Mouse (Mus musculus): Measurements from ENCODE around the gene Dnajb6. TPM values are rescaled to one million over a fixed set of nuclear protein-coding genes. Genes with fewer than 3 reads are reported as not detected.

The Dnajb6 gene
- polyA plus RNA-seq, 1 experiment from 2014 or later = 308 TPM

DNA sequence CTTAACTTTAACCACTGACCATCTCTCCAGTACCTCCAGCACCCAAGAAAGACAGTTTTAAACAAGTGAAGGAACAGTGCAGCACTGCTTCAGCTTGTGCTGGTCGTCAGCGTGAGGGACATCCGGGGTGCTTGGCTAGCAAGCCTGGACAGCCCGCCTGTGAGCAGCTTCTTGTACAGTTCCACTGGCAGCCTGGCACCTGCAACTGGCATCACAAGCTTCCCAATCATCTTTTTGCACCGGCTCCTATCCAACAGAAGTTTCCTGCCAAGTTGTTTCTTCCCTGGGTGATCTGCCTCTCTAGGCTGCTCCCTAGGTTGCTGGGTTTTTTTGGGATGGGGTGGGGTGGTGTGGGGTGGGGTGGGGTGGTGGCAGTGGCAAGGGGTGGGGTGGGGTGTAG lies 81.9 kb downstream of the Dnajb6 start:
- WGBS = 88% methylated on average over 5 of the region's 5 CpGs
- Histone ChIP-seq H3K4me2 (no peak overlapping the region), H3K9me3 (no peaks in the 10 kb centered on the region), H3K27me3 (replicated peaks) (no peaks in the 10 kb centered on the region), H3K4me1 (no peaks in the 10 kb centered on the region), H3K27ac (no peak overlapping the region), H3K9ac (no peak overlapping the region), H3K4me3 (no peak overlapping the region), H3K36me3 (replicated peaks) (no peaks in the 10 kb centered on the region)
- ATAC-seq (replicated peaks) = no peak

- 81% methylated on average over 4 of the region's 4 CpGs for WGBS
- H3K9me3 ChIP-seq = no peaks in the 10 kb centered on the region
- ATAC-seq (replicated peaks) = no peak
- no peak overlapping the region for H3K9ac ChIP-seq
- H3K4me1 ChIP-seq = no peaks in the 10 kb centered on the region
- H3K27me3 ChIP-seq (replicated peaks) = no peaks in the 10 kb centered on the region
- H3K4me3 ChIP-seq = no peak overlapping the region
- H3K4me2 ChIP-seq = no peak overlapping the region
- H3K27ac ChIP-seq = no peak overlapping the region
- H3K36me3 ChIP-seq (replicated peaks) = no peaks in the 10 kb centered on the region
These were observed 82.8 kb downstream of the Dnajb6 start for GRCm38 (mm10) chr5:29818287-29818686.

DNA sequence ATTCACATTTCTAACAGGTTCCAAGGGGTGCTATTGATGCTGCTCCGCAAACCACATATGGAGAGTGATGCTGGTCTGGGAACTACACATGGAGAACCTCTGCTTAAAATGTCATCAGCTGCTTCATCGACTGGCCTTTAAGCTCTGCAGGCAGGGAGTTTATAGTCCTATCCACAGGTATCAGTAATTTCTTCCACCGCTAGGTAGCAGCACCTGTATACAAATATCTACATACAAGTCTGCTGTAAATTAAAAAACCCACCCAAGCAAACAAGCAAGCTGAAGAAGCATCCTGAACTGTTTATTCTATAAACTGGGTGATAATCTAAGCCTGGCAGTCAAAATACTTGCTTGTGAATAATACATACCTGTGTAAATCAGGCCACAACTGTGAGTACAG lies 89.3 kb downstream of the Dnajb6 start:
- no peak overlapping the region for H3K9ac ChIP-seq
- WGBS = 53% methylated on average over 3 of the region's 3 CpGs
- ATAC-seq (replicated peaks) = no peak

GRCm38 (mm10) chr5:29826780-29827179 lies 91.3 kb downstream of the Dnajb6 start:
- Histone ChIP-seq H3K36me3 (replicated peaks) (no peaks in the 10 kb centered on the region), H3K27ac (no peak overlapping the region), H3K4me3 (no peak overlapping the region), H3K9me3 (no peaks in the 10 kb centered on the region), H3K27me3 (replicated peaks) (no peaks in the 10 kb centered on the region), H3K4me1 (no peaks in the 10 kb centered on the region), H3K9ac (no peak overlapping the region), H3K4me2 (no peak overlapping the region)
- 86% methylated on average over 4 of the region's 4 CpGs for WGBS
- ATAC-seq (replicated peaks) = no peak

More for the DNA sequence above, 89.3 kb downstream of the Dnajb6 start:
- no peak overlapping the region for H3K4me3 ChIP-seq
- no peaks in the 10 kb centered on the region for H3K9me3 ChIP-seq
- H3K36me3 ChIP-seq (replicated peaks) = no peaks in the 10 kb centered on the region
- H3K27me3 ChIP-seq (replicated peaks) = no peaks in the 10 kb centered on the region
- H3K27ac ChIP-seq = no peak overlapping the region
- H3K4me1 ChIP-seq = no peaks in the 10 kb centered on the region
- no peak overlapping the region for H3K4me2 ChIP-seq

- Histone ChIP-seq H3K4me1 (no peaks in the 10 kb centered on the region), H3K4me3 (no peak overlapping the region), H3K4me2 (no peak overlapping the region), H3K9ac (no peak overlapping the region), H3K27ac (no peak overlapping the region), H3K9me3 (no peaks in the 10 kb centered on the region), H3K27me3 (replicated peaks) (no peaks in the 10 kb centered on the region), H3K36me3 (replicated peaks) (no peaks in the 10 kb centered on the region)
- no peak for ATAC-seq (replicated peaks)
- 80% methylated on average over 3 of the region's 3 CpGs for WGBS
These were observed 107.1 kb downstream of the Dnajb6 start for GRCm38 (mm10) chr5:29842444-29843166.

DNA sequence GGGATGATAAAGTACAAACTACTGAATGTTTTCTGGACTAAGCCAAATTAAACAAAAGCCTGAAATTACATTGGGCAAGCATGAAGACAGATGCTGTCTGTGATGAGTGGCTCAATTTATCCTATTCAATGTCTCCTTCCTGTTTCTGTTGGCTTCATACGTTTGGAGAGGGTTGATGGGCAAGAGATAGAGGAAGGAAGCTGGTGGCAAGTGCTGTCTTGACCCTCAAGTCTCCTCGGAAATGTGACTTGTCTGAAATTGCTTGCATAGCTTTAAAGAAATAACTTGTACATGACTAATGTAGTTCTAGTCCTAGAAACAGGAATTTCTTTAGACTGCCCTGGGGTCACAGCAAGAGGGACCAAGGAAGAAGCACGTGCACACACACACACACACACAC lies 109.5 kb downstream of the Dnajb6 start:
- no peaks in the 10 kb centered on the region for H3K36me3 ChIP-seq (replicated peaks)
- H3K27me3 ChIP-seq (replicated peaks) = no peaks in the 10 kb centered on the region
- ATAC-seq (replicated peaks) = no peak
- H3K27ac ChIP-seq = no peak overlapping the region
- no peak overlapping the region for H3K9ac ChIP-seq
- H3K4me2 ChIP-seq = no peak overlapping the region
- H3K9me3 ChIP-seq = no peaks in the 10 kb centered on the region
- H3K4me3 ChIP-seq = no peak overlapping the region
- no peaks in the 10 kb centered on the region for H3K4me1 ChIP-seq
- WGBS = 77% methylated on average over 3 of the region's 3 CpGs

GRCm38 (mm10) chr5:29847494-29847893 lies 112.0 kb downstream of the Dnajb6 start:
- H3K9me3 ChIP-seq = no peaks in the 10 kb centered on the region
- H3K36me3 ChIP-seq (replicated peaks) = no peaks in the 10 kb centered on the region
- H3K4me3 ChIP-seq = no peak overlapping the region
- 89% methylated on average over 5 of the region's 5 CpGs for WGBS
- no peaks in the 10 kb centered on the region for H3K27me3 ChIP-seq (replicated peaks)
- no peak for ATAC-seq (replicated peaks)
- H3K4me1 ChIP-seq = no peaks in the 10 kb centered on the region
- no peak overlapping the region for H3K27ac ChIP-seq
- H3K9ac ChIP-seq = no peak overlapping the region
- H3K4me2 ChIP-seq = no peak overlapping the region

- H3K27ac ChIP-seq = no peak overlapping the region
- WGBS = 89% methylated on average over 2 of the region's 2 CpGs
These were observed 112.6 kb downstream of the Dnajb6 start for GRCm38 (mm10) chr5:29848091-29848490.

GRCm38 (mm10) chr5:29852376-29852775 lies 116.9 kb downstream of the Dnajb6 start:
- no peak overlapping the region for H3K4me2 ChIP-seq
- no peaks in the 10 kb centered on the region for H3K27me3 ChIP-seq (replicated peaks)
- H3K4me1 ChIP-seq = no peaks in the 10 kb centered on the region
- H3K9me3 ChIP-seq = no peaks in the 10 kb centered on the region
- no peak overlapping the region for H3K4me3 ChIP-seq
- 73% methylated on average over 8 of the region's 8 CpGs for WGBS
- no peak overlapping the region for H3K9ac ChIP-seq
- no peaks in the 10 kb centered on the region for H3K36me3 ChIP-seq (replicated peaks)
- no peak overlapping the region for H3K27ac ChIP-seq
- no peak for ATAC-seq (replicated peaks)

More at GRCm38 (mm10) chr5:29848091-29848490, 112.6 kb downstream of the Dnajb6 start:
- Histone ChIP-seq H3K27me3 (replicated peaks) (no peaks in the 10 kb centered on the region), H3K9ac (no peak overlapping the region), H3K4me3 (no peak overlapping the region), H3K4me2 (no peak overlapping the region), H3K4me1 (no peaks in the 10 kb centered on the region), H3K36me3 (replicated peaks) (no peaks in the 10 kb centered on the region), H3K9me3 (no peaks in the 10 kb centered on the region)
- no peak for ATAC-seq (replicated peaks)

GRCm38 (mm10) chr5:29853035-29853434 lies 117.5 kb downstream of the Dnajb6 start:
- Histone ChIP-seq H3K36me3 (replicated peaks) (no peaks in the 10 kb centered on the region), H3K9ac (no peak overlapping the region), H3K4me2 (no peak overlapping the region), H3K4me3 (no peak overlapping the region), H3K4me1 (no peaks in the 10 kb centered on the region), H3K9me3 (no peaks in the 10 kb centered on the region), H3K27me3 (replicated peaks) (no peaks in the 10 kb centered on the region), H3K27ac (no peak overlapping the region)
- no peak for ATAC-seq (replicated peaks)
- 94% methylated on average over 1 of the region's 1 CpGs for WGBS

GRCm38 (mm10) chr5:29854376-29854775 lies 118.9 kb downstream of the Dnajb6 start:
- ATAC-seq (replicated peaks) = no peak
- Histone ChIP-seq H3K9ac (no peak overlapping the region), H3K4me2 (no peak overlapping the region), H3K9me3 (no peaks in the 10 kb centered on the region), H3K4me1 (no peaks in the 10 kb centered on the region), H3K36me3 (replicated peaks) (no peaks in the 10 kb centered on the region), H3K27ac (no peak overlapping the region), H3K27me3 (replicated peaks) (no peaks in the 10 kb centered on the region), H3K4me3 (no peak overlapping the region)
- WGBS = 85% methylated on average over 5 of the region's 5 CpGs

DNA sequence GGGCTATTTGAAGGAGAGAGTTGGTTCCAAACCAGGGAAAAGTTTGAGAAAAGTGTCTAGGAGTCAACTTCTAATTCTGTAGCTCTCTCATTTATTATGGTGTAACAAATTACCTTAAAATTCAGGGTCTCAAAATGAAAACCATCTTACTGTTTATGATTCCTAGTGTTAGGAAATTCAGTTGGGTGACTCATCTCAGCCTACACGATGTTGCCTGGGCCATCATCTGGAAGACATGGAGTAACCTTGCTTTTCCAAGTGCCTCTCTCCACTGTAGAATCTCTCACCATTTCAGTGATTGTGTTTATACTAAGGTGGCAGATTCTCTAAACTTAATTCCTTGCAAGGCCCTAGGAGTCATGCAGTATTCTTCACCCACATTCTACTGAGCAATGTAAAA lies 119.5 kb downstream of the Dnajb6 start:
- WGBS = 94% methylated on average over 1 of the region's 1 CpGs
- Histone ChIP-seq H3K27me3 (replicated peaks) (no peaks in the 10 kb centered on the region), H3K36me3 (replicated peaks) (no peaks in the 10 kb centered on the region), H3K27ac (no peak overlapping the region), H3K4me3 (no peak overlapping the region), H3K9ac (no peak overlapping the region), H3K9me3 (no peaks in the 10 kb centered on the region), H3K4me2 (no peak overlapping the region), H3K4me1 (no peaks in the 10 kb centered on the region)
- no peak for ATAC-seq (replicated peaks)

DNA sequence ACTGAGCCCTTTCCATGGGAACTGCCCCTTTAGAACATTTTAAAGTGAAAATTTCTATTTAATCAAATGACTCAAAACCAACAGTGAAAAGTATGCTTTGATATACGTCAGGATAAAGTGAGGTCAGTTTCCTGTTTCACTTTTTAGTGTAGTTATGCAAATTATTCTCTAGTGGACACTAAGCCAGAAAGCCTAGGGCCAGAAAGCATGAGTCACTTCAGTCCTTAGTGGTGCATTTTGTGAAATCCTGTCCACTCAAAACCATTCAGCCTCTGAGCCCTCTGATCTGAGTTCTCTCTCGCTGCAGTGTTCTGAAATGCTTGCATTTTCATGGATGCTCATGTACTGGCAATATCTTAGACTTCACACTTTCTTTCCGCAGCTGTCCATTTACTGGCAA lies 126.0 kb downstream of the Dnajb6 start:
- ATAC-seq (replicated peaks) = no peak
- H3K27ac ChIP-seq = no peak overlapping the region
- H3K36me3 ChIP-seq (replicated peaks) = no peaks in the 10 kb centered on the region
- H3K4me3 ChIP-seq = no peak overlapping the region
- no peak overlapping the region for H3K9ac ChIP-seq
- no peaks in the 10 kb centered on the region for H3K9me3 ChIP-seq
- 81% methylated on average over 3 of the region's 3 CpGs for WGBS
- no peaks in the 10 kb centered on the region for H3K4me1 ChIP-seq
- H3K27me3 ChIP-seq (replicated peaks) = no peaks in the 10 kb centered on the region
- H3K4me2 ChIP-seq = no peak overlapping the region

Data from midbrain, embryonic 15.5 days (tissue).